Mouse (Mus musculus): ENCODE data around the gene Aplnr. TPM values are rescaled to one million over a fixed set of nuclear protein-coding genes. Genes with fewer than 3 reads are reported as not detected.

Aplnr gene
- polyA plus RNA-seq, 2 experiments, result 37.0 to 47.3 TPM

DNA sequence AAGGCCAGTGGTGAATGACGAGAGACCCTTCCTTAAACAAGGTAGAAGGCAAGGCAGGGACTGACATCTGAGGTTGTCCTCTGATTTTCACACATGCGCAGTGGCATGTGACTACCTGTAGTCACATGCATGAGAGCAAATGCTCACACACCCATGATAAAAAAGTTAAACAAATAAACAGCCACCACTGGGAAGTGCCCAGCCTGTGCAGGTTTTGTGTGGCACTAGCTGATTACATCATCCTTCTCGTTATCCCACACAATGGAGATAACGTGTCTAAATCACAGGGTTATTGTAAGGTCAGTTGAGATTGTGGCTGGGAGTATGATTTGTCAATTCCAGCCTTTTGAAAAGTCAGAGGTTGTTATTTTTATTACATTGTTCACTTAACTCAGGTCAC, 29.1 kb upstream of the Aplnr start:
- H3K9me3 ChIP-seq (ENCODE audit: control insufficient read depth, low read length), result no peaks in the 10 kb centered on the region
- no peak overlapping the region for H3K9ac ChIP-seq (ENCODE audit: low read depth, low read length, severe bottlenecking)
- 78% methylated on average over 4 of the region's 4 CpGs for WGBS
- DNase-seq (ENCODE audit: low spot score) (no peak), ATAC-seq (ENCODE audit: low FRiP score, low read depth) (no peak)
- H3K27ac ChIP-seq (replicated peaks; ENCODE audit: low read depth, low read length), result no peak overlapping the region
- no peak overlapping the region for H3K4me3 ChIP-seq (replicated peaks; ENCODE audit: low read length)
- no peak overlapping the region for H3K4me2 ChIP-seq (replicated peaks; ENCODE audit: low read depth, low read length, severe bottlenecking)
- TF ChIP-seq POLR2A (IDR thresholded peaks at IDR 0.05; ENCODE audit: borderline replicate concordance, extremely low read depth, insufficient read depth, insufficient read length), result no peak
- H3K36me3 ChIP-seq (ENCODE audit: control insufficient read depth, insufficient read depth, low read length), result no peaks in the 10 kb centered on the region
- H3K27me3 ChIP-seq (ENCODE audit: control insufficient read depth, insufficient read depth, low read length), result no peaks in the 10 kb centered on the region
- peaks cover 2% of the 10 kb centered on the region; the same call in 1 of the 2 replicates for H3K4me1 ChIP-seq (ENCODE audit: control insufficient read depth, insufficient read depth, low read length)

GRCm38 (mm10) chr2:85110288-85110875, 25.6 kb upstream of the Aplnr start:
- H3K27ac ChIP-seq (replicated peaks; ENCODE audit: low read depth, low read length), result no peak overlapping the region
- 76% methylated on average over 9 of the region's 9 CpGs for WGBS
- H3K36me3 ChIP-seq (ENCODE audit: control insufficient read depth, insufficient read depth, low read length), result no peaks in the 10 kb centered on the region
- no peak overlapping the region for H3K9ac ChIP-seq (ENCODE audit: low read depth, low read length, severe bottlenecking)
- peaks cover 2% of the 10 kb centered on the region; the same call in 1 of the 2 replicates for H3K4me1 ChIP-seq (ENCODE audit: control insufficient read depth, insufficient read depth, low read length)
- no peak overlapping the region for H3K4me2 ChIP-seq (replicated peaks; ENCODE audit: low read depth, low read length, severe bottlenecking)
- TF ChIP-seq POLR2A (IDR thresholded peaks at IDR 0.05; ENCODE audit: borderline replicate concordance, extremely low read depth, insufficient read depth, insufficient read length), result no peak
- no peak for ATAC-seq (ENCODE audit: low FRiP score, low read depth)
- H3K27me3 ChIP-seq (ENCODE audit: control insufficient read depth, insufficient read depth, low read length), result no peaks in the 10 kb centered on the region
- H3K9me3 ChIP-seq (ENCODE audit: control insufficient read depth, low read length), result no peaks in the 10 kb centered on the region
- DNase-seq (ENCODE audit: low spot score), result no peak
- H3K4me3 ChIP-seq (replicated peaks; ENCODE audit: low read length), result no peak overlapping the region

DNA sequence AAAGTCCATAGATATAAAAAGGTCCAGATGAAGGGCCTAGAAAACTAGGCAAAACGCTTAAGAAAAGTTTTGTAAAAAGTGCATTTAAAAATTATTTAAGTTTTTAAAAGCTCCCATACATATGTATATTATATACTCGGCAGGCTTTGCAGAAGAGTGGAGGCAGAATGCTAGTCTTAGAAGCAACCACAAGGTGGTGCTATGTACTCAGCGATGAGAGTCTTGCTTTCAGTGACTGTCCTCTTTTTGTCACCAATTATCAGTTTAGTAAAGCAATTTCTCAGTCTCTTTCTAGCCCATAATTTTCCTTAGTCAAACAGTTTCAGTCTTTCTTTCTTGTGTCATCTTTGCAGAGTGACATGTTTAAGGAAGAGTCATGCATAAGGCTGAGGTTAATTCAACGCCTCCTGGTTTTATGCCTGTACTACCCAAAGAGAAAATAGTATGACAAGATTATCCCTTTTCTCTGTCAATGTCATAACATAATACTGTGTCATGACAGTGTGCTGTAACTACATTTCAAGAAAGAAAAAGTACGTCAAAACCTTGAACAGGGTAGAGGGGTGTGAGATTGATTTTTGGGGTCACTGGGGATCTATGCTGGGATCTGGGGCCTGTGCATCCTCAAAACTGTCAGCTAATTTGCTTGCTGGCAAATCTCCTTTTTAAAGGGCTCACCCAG, 12.7 kb upstream of the Aplnr start:
- Histone ChIP-seq H3K27ac (replicated peaks; ENCODE audit: low read depth, low read length) (no peak overlapping the region), H3K36me3 (ENCODE audit: control insufficient read depth, insufficient read depth, low read length) (no peaks in the 10 kb centered on the region), H3K4me1 (ENCODE audit: control insufficient read depth, insufficient read depth, low read length) (no peaks in the 10 kb centered on the region), H3K9me3 (ENCODE audit: control insufficient read depth, low read length) (no peaks in the 10 kb centered on the region), H3K4me2 (replicated peaks; ENCODE audit: low read depth, low read length, severe bottlenecking) (no peak overlapping the region), H3K27me3 (ENCODE audit: control insufficient read depth, insufficient read depth, low read length) (no peaks in the 10 kb centered on the region), H3K4me3 (replicated peaks; ENCODE audit: low read length) (no peak overlapping the region), H3K9ac (ENCODE audit: low read depth, low read length, severe bottlenecking) (no peak overlapping the region)
- 30% methylated on average over 5 of the region's 5 CpGs for WGBS
- no peak for TF ChIP-seq POLR2A (IDR thresholded peaks at IDR 0.05; ENCODE audit: borderline replicate concordance, extremely low read depth, insufficient read depth, insufficient read length)
- ATAC-seq (ENCODE audit: low FRiP score, low read depth) (peak; percentile 62; the same call in 1 of the 2 replicates), DNase-seq (ENCODE audit: low spot score) (peak; percentile 82)

DNA sequence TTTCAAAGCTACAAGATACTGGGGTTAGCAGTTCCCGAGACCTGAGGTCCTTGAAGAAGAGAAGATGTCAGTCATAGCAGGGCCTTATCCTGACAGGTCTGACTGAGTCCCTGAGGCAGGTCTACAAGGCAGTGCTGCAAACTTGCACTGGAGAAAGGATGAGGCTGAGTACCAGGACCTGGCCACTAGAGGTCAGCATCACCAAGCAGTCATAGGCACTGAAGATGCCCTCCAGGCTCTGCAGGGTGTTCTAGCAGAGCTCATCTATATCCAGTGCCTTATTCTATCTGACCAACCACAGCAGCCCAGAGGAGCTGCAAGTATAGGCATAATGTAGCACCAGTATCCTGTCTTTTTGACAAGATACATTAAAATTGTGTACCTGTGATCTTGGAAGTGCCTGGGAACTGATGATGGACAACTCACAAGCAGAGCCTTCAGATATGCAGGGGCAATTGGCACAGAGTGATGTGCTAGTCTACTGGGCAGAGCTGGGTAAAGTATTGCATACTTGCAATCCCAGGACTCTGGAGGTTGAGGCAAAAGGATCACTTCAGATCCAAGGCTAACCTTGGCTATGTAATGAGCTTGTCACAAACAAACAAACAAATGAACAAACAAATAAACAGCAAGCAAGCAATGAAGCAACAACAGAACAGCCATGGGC, 12.0 kb upstream of the Aplnr start:
- Histone ChIP-seq H3K9ac (ENCODE audit: low read depth, low read length, severe bottlenecking) (no peak overlapping the region), H3K4me1 (ENCODE audit: control insufficient read depth, insufficient read depth, low read length) (no peaks in the 10 kb centered on the region), H3K4me2 (replicated peaks; ENCODE audit: low read depth, low read length, severe bottlenecking) (no peak overlapping the region), H3K36me3 (ENCODE audit: control insufficient read depth, insufficient read depth, low read length) (no peaks in the 10 kb centered on the region), H3K4me3 (replicated peaks; ENCODE audit: low read length) (no peak overlapping the region), H3K27me3 (ENCODE audit: control insufficient read depth, insufficient read depth, low read length) (no peaks in the 10 kb centered on the region), H3K9me3 (ENCODE audit: control insufficient read depth, low read length) (no peaks in the 10 kb centered on the region), H3K27ac (replicated peaks; ENCODE audit: low read depth, low read length) (no peak overlapping the region)
- ATAC-seq (ENCODE audit: low FRiP score, low read depth) (peak; percentile 66; the same call in 1 of the 2 replicates), DNase-seq (ENCODE audit: low spot score) (peak; percentile 79)
- 25% methylated on average over 1 of the region's 1 CpGs for WGBS
- TF ChIP-seq POLR2A (IDR thresholded peaks at IDR 0.05; ENCODE audit: borderline replicate concordance, extremely low read depth, insufficient read depth, insufficient read length), result no peak

DNA sequence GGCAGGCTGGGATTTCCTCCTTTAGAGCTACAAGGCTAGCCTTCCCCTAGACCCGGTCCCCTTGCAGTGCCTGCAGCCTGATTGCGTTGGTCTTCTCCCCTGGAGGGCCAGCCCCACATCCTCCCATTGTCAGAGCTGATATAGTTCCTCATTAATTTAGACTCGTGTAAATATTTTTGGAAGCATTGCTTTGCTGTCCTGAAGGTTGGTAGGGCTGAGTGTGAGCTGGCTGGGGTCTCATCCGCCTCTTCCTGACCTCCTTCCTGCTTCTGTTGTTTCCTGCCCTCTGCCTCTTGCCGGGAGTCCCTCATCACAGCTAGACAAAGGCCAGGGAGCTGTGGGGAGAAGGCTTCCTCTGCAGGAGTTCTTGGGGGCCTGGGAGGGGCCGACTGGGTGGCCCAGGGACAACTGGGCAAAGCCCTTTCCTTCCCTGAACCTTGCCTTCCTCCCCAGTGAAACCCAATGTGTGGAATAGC, 6.5 kb upstream of the Aplnr start:
- DNase-seq (ENCODE audit: low spot score), result no peak
- no peak for ATAC-seq (ENCODE audit: low FRiP score, low read depth)
- no peak overlapping the region for H3K4me2 ChIP-seq (replicated peaks; ENCODE audit: low read depth, low read length, severe bottlenecking)
- H3K4me1 ChIP-seq (ENCODE audit: control insufficient read depth, insufficient read depth, low read length), result no peaks in the 10 kb centered on the region
- no peaks in the 10 kb centered on the region for H3K9me3 ChIP-seq (ENCODE audit: control insufficient read depth, low read length)
- TF ChIP-seq POLR2A (IDR thresholded peaks at IDR 0.05; ENCODE audit: borderline replicate concordance, extremely low read depth, insufficient read depth, insufficient read length), result no peak
- WGBS, result 52% methylated on average over 6 of the region's 6 CpGs
- H3K27me3 ChIP-seq (ENCODE audit: control insufficient read depth, insufficient read depth, low read length), result no peaks in the 10 kb centered on the region
- H3K9ac ChIP-seq (ENCODE audit: low read depth, low read length, severe bottlenecking), result no peak overlapping the region
- H3K27ac ChIP-seq (replicated peaks; ENCODE audit: low read depth, low read length), result no peak overlapping the region
- H3K4me3 ChIP-seq (replicated peaks; ENCODE audit: low read length), result no peak overlapping the region
- H3K36me3 ChIP-seq (ENCODE audit: control insufficient read depth, insufficient read depth, low read length), result no peaks in the 10 kb centered on the region
